Mouse (Mus musculus) brain, embryonic 14.5 days (tissue): ENCODE measurements around the gene Hectd3.

ENCODE experiments used
- CTCF ChIP-seq: fragments of 200-500 bp; IDR thresholded peaks from 2 replicates; pipeline ENCODE4 v1.5.1; 2012; ENCODE audit warnings: inconsistent platforms, mild to moderate bottlenecking, moderate library complexity, borderline replicate concordance; ENCODE audit not compliant: insufficient read depth, insufficient read length; ENCODE audit errors: extremely low read depth
- POLR2A ChIP-seq: fragments of 200-500 bp; IDR thresholded peaks from 2 replicates; pipeline ENCODE4 v1.6.1; 2012; ENCODE audit warnings: mild to moderate bottlenecking, inconsistent platforms, borderline replicate concordance; ENCODE audit not compliant: poor library complexity, insufficient read depth, insufficient read length, severe bottlenecking; ENCODE audit errors: extremely low read depth

GRCm38 (mm10) chr4:116995798-116996135 is 650 bp downstream of the Hectd3 start:
- TF ChIP-seq CTCF (peak; percentile 44; the same call in 1 of the 2 replicates), POLR2A (no peak)
